Mouse (Mus musculus) limb, embryonic 14.5 days (tissue): ENCODE results near the gene Ldah. TPM values are rescaled to one million over a fixed set of nuclear protein-coding genes. Genes with fewer than 3 reads are reported as not detected.

Experiments used
- ATAC-seq: fragments of 200-750 bp; cut with Nextera tagmentation; 2 replicates; pipeline ENCODE4 v1.8.0; 2017; ENCODE audit warnings: low read depth, moderate number of reproducible peaks, moderate TSS enrichment; ENCODE audit not compliant: low FRiP score
- DNase-seq: peaks from one replicate; pipeline ENCODE4 v3.0.0-alpha.2; 2015; ENCODE audit warnings: low spot score
- H3K27ac ChIP-seq: fragments of 300-500 bp; sonication (generic); replicated peaks from 2 replicates; pipeline ENCODE4 v1.5.1; 2014; ENCODE audit warnings: low read depth, mild to moderate bottlenecking, low read length, moderate library complexity, mixed read lengths
- H3K27me3 ChIP-seq: fragments of 300-500 bp; sonication (generic); 2 replicates; pipeline ENCODE4 v1.6.1; 2014; ENCODE audit warnings: low read length, mixed read lengths; ENCODE audit not compliant: control insufficient read depth, insufficient read depth
- H3K36me3 ChIP-seq: fragments of 300-500 bp; sonication (generic); 2 replicates; pipeline ENCODE4 v1.6.1; 2014; ENCODE audit warnings: mild to moderate bottlenecking, low read length, moderate library complexity, mixed read lengths; ENCODE audit not compliant: control insufficient read depth, insufficient read depth
- H3K4me1 ChIP-seq: fragments of 300-500 bp; sonication (generic); 2 replicates; pipeline ENCODE4 v1.6.1; 2014; ENCODE audit warnings: antibody characterized with exemption, low read length, mixed read lengths; ENCODE audit not compliant: control insufficient read depth, insufficient read depth
- H3K4me2 ChIP-seq: fragments of 300-500 bp; sonication (generic); replicated peaks from 2 replicates; pipeline ENCODE4 v1.6.1; 2014; ENCODE audit warnings: low read depth, mild to moderate bottlenecking, low read length, moderate library complexity; ENCODE audit not compliant: severe bottlenecking
- H3K4me3 ChIP-seq: fragments of 300-500 bp; sonication (generic); replicated peaks from 2 replicates; pipeline ENCODE4 v1.5.1; 2014; ENCODE audit warnings: low read length
- H3K9ac ChIP-seq: fragments of 300-500 bp; sonication (generic); 2 replicates; pipeline ENCODE4 v1.6.1; 2014; ENCODE audit warnings: mild to moderate bottlenecking, low read depth, low read length, moderate library complexity; ENCODE audit not compliant: severe bottlenecking
- H3K9me3 ChIP-seq: fragments of 300-500 bp; sonication (generic); 2 replicates; pipeline ENCODE4 v1.6.1; 2016; ENCODE audit warnings: low read length; ENCODE audit not compliant: control insufficient read depth
- POLR2A ChIP-seq: fragments of 200-500 bp; IDR thresholded peaks from 2 replicates; pipeline ENCODE4 v1.8.0; 2012; ENCODE audit warnings: inconsistent platforms, mild to moderate bottlenecking, moderate library complexity, borderline replicate concordance; ENCODE audit not compliant: insufficient read depth, insufficient read length; ENCODE audit errors: extremely low read depth
- WGBS: fragments of 180-500 bp; shearing (Covaris S2); extraction: QIAGEN DNeasy Blood & Tissue Kit; methylation state at CpG from one replicate; pipeline ENCODE4 v1.1.7; 2014; 5-methylcytosine and 5-hydroxymethylcytosine counted together
- polyA plus RNA-seq, 2 experiments: library from polyadenylated mRNA; depleted of rRNA in 1 of 2; stranded (reverse) in 1 of 2; unstranded in 1 of 2; fragments of >200 nt; fragmentation: Nextera tagmentation in 1 of 2; extraction: Ambion mirVana in 1 of 2; gene quantifications; 2 replicates each; pipeline versions ENCODE4 v1.2.1 to v1.2.3; 2012 to 2014

Ldah gene
- polyA plus RNA-seq, 2 experiments = 36.5 to 40.1 TPM

DNA sequence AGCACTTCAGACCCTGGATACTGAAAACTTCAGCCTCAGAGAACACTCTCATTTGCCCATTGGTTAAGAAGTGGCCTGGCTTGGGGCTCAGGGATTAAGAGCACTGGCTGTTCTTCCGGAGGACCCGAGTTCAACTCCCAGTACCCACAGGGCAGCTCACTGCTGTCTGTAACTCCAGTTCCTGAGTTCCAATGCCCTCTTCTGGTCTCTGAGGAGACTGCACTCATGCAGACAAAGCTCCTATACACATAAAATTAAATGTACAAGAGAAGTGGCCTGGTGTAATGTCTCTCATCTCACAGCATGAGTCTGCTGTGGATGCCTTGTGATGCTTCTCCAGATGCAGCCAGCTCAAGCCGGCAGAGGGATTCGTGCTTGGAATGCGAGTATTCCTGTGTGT is 108.6 kb downstream of the Ldah start:
- no peak overlapping the region for H3K9ac ChIP-seq
- H3K4me2 ChIP-seq = no peak overlapping the region
- H3K4me1 ChIP-seq = peaks cover 6% of the 10 kb centered on the region; the same call in 1 of the 2 replicates
- H3K27ac ChIP-seq = no peak overlapping the region
- DNase-seq (no peak), ATAC-seq (no peak)
- H3K9me3 ChIP-seq = no peaks in the 10 kb centered on the region
- peaks cover 31% of the 10 kb centered on the region for H3K36me3 ChIP-seq
- no peak for TF ChIP-seq POLR2A
- no peaks in the 10 kb centered on the region for H3K27me3 ChIP-seq
- WGBS = 96% methylated on average over 5 of the region's 5 CpGs
- no peak overlapping the region for H3K4me3 ChIP-seq

GRCm38 (mm10) chr12:8320084-8320713 is 112.3 kb downstream of the Ldah start:
- ATAC-seq (peak; percentile 45; the same call in 1 of the 2 replicates), DNase-seq (peak; percentile 72)
- Histone ChIP-seq H3K4me1 (0 out of 2 replicates have a peak, but pooled peaks cover 2% of the 10 kb centered on the region), H3K4me2 (no peak overlapping the region), H3K27me3 (no peaks in the 10 kb centered on the region), H3K4me3 (no peak overlapping the region), H3K36me3 (peaks cover 45% of the 10 kb centered on the region), H3K9me3 (no peaks in the 10 kb centered on the region), H3K27ac (no peak overlapping the region), H3K9ac (no peak overlapping the region)
- no peak for TF ChIP-seq POLR2A
- 46% methylated on average over 5 of the region's 5 CpGs for WGBS

- Histone ChIP-seq H3K27ac (no peak overlapping the region), H3K36me3 (peaks cover 49% of the 10 kb centered on the region), H3K4me2 (no peak overlapping the region), H3K27me3 (no peaks in the 10 kb centered on the region), H3K4me1 (0 out of 2 replicates have a peak, but pooled peaks cover 2% of the 10 kb centered on the region), H3K9ac (no peak overlapping the region), H3K4me3 (no peak overlapping the region), H3K9me3 (no peaks in the 10 kb centered on the region)
- DNase-seq (no peak), ATAC-seq (no peak)
- no peak for TF ChIP-seq POLR2A
- 94% methylated on average over 10 of the region's 10 CpGs for WGBS
Measured at GRCm38 (mm10) chr12:8321506-8321905, 113.6 kb downstream of the Ldah start.

DNA sequence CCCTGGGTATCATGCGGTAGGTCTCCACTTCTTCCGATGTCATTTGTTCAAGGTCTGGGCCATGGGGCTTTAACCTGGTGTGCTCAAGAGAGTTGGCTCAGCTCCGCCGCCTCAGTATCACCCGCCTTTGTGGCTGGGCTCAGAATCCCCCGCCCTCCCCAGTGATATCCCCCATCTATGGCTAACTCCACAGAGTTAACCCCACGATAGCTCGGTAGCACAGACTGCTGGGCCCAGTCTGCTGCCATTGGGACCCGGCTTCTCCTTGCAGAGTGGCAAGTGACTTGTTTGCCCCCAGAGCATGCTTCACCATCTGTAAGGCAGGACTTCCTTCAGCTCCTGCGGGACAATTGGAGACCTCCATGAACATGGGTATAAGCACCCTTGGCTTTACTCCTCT is 116.2 kb downstream of the Ldah start:
- TF ChIP-seq POLR2A = no peak
- DNase-seq = no peak
- H3K4me2 ChIP-seq = no peak overlapping the region
- H3K36me3 ChIP-seq = peaks cover 36% of the 10 kb centered on the region
- no peak overlapping the region for H3K4me3 ChIP-seq
- peaks cover 11% of the 10 kb centered on the region; the same call in 1 of the 2 replicates for H3K4me1 ChIP-seq
- H3K27ac ChIP-seq = no peak overlapping the region
- H3K9ac ChIP-seq = no peak overlapping the region
- WGBS = 80% methylated on average over 10 of the region's 10 CpGs
- ATAC-seq = no peak
- no peaks in the 10 kb centered on the region for H3K27me3 ChIP-seq
- H3K9me3 ChIP-seq = no peaks in the 10 kb centered on the region

- Histone ChIP-seq H3K9ac (no peak overlapping the region), H3K27ac (no peak overlapping the region), H3K4me3 (no peak overlapping the region), H3K4me2 (no peak overlapping the region), H3K27me3 (no peaks in the 10 kb centered on the region), H3K4me1 (peaks cover 9% of the 10 kb centered on the region; the same call in 1 of the 2 replicates), H3K36me3 (peaks cover 35% of the 10 kb centered on the region), H3K9me3 (no peaks in the 10 kb centered on the region)
- WGBS = 91% methylated on average over 12 of the region's 13 CpGs
- no peak for TF ChIP-seq POLR2A
- ATAC-seq (no peak), DNase-seq (no peak)
Measured at GRCm38 (mm10) chr12:8325245-8325942, 117.5 kb downstream of the Ldah start.
